Mouse (Mus musculus): ENCODE data around the gene Rgs3.

Gene Rgs3

GRCm38 (mm10) chr4:62627331-62627730, 67.7 kb downstream of the Rgs3 start:
- DNase-seq (ENCODE audit: low spot score) = no peak

- DNase-seq (ENCODE audit: low spot score) = no peak
Observed at GRCm38 (mm10) chr4:62628547-62628946, 68.9 kb downstream of the Rgs3 start.

GRCm38 (mm10) chr4:62629461-62629860, 69.8 kb downstream of the Rgs3 start:
- no peak for DNase-seq (ENCODE audit: low spot score)

- DNase-seq (ENCODE audit: low spot score) = no peak
Observed at GRCm38 (mm10) chr4:62629905-62630304, 70.3 kb downstream of the Rgs3 start.

- no peak for DNase-seq (ENCODE audit: low spot score)
Observed at GRCm38 (mm10) chr4:62633243-62633642, 73.6 kb downstream of the Rgs3 start.

- peak; percentile 84 for DNase-seq (ENCODE audit: low spot score)
Observed at GRCm38 (mm10) chr4:62634054-62634591, 74.5 kb downstream of the Rgs3 start.

GRCm38 (mm10) chr4:62634840-62635239, 75.2 kb downstream of the Rgs3 start:
- DNase-seq (ENCODE audit: low spot score) = peak; percentile 52

GRCm38 (mm10) chr4:62636047-62636446, 76.4 kb downstream of the Rgs3 start:
- peak; percentile 72 for DNase-seq (ENCODE audit: low spot score)

- DNase-seq (ENCODE audit: low spot score) = no peak
Observed at GRCm38 (mm10) chr4:62637856-62638604, 78.4 kb downstream of the Rgs3 start.

- DNase-seq (ENCODE audit: low spot score) = no peak
Observed at GRCm38 (mm10) chr4:62640496-62641229, 81.0 kb downstream of the Rgs3 start.

- no peak for DNase-seq (ENCODE audit: low spot score)
Observed at GRCm38 (mm10) chr4:62641230-62641589, 81.6 kb downstream of the Rgs3 start.

- DNase-seq (ENCODE audit: low spot score) = no peak
Observed at GRCm38 (mm10) chr4:62641656-62642055, 82.0 kb downstream of the Rgs3 start.

GRCm38 (mm10) chr4:62643401-62643800, 83.8 kb downstream of the Rgs3 start:
- DNase-seq (ENCODE audit: low spot score) = no peak

- DNase-seq (ENCODE audit: low spot score) = no peak
Observed at GRCm38 (mm10) chr4:62644031-62644793, 84.6 kb downstream of the Rgs3 start.

- no peak for DNase-seq (ENCODE audit: low spot score)
Observed at GRCm38 (mm10) chr4:62646556-62647248, 87.1 kb downstream of the Rgs3 start.

GRCm38 (mm10) chr4:62648848-62649247, 89.2 kb downstream of the Rgs3 start:
- DNase-seq (ENCODE audit: low spot score) = no peak

GRCm38 (mm10) chr4:62649536-62650230, 90.0 kb downstream of the Rgs3 start:
- DNase-seq (ENCODE audit: low spot score) = no peak

- DNase-seq (ENCODE audit: low spot score) = no peak
Observed at GRCm38 (mm10) chr4:62651179-62651760, 91.6 kb downstream of the Rgs3 start.

GRCm38 (mm10) chr4:62652215-62652614, 92.6 kb downstream of the Rgs3 start:
- DNase-seq (ENCODE audit: low spot score) = no peak

GRCm38 (mm10) chr4:62652921-62653757, 93.5 kb downstream of the Rgs3 start:
- DNase-seq (ENCODE audit: low spot score) = no peak

Measured in testis, postnatal 14 days (tissue).